Mouse (Mus musculus) kidney, adult 8-10 months (tissue): ENCODE data around the gene Creb3.
A peak's percentile ranks its signal among the peaks of the same experiment; 100 is the strongest.
"Not testable (repeated sequence)": the region's sequence is repeated elsewhere in the genome, so short reads cannot be mapped to it uniquely, and the experiment has no call there.

Experiments
- DNase-seq, 2 experiments: peaks; one replicate each; pipeline ENCODE4 v3.0.0; 2022

Gene Creb3

GRCm38 (mm10) chr4:43584444-43585416, 22.6 kb downstream of the Creb3 start, which contains the start of gene Msmp:
TSS of gene Msmp (minus strand) at chr4:43584494.
- DNase-seq = peak; percentile 54 to 65

DNA sequence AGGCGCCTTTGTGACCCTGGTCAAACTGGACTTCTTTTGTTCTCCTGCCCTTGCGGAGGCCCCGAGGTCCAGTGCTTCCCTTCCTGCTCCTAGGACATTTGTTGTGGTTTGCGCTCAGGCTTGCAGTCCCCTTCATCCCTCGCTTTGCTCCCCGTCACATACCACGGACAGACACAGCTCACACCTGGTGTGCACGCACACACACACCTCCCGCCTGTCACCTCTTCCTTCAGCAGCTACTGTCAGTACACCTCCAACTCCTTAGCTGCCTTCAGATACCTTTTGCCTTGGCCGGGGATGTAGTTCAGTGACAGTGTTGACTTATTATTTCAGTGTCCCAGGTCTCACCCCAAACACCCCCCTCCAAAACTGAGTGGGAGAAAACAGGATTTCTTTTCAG, 23.6 kb downstream of the Creb3 start:
- DNase-seq = no peak

- peak; percentile 89 for DNase-seq
Observed at GRCm38 (mm10) chr4:43586411-43586810, 24.3 kb downstream of the Creb3 start.

DNA sequence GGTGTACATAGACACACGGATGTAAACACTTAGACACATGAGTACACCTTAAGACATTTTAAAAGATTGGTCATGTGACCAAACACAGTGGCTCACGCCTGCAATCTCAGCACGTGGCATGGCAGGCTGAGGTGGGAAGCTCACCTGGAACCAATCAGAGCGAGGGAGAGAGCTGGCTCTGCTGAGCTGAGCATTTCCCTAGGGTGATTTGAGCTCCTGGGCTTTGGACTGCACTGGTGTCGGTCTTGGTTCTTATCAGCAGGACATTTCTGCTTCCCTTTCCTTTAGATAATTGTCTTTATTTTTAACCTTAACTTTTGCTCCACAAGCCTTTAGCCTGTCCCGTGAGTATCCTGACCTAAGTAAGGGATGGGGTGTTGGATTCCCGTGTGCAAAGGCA, 25.5 kb downstream of the Creb3 start:
- peak in 1 of 2 experiments; percentile 37 for DNase-seq

- no peak for DNase-seq
Observed at GRCm38 (mm10) chr4:43591543-43591942, 29.4 kb downstream of the Creb3 start.

GRCm38 (mm10) chr4:43591961-43592360, 29.8 kb downstream of the Creb3 start:
- no peak for DNase-seq

- DNase-seq = no peak
Observed at GRCm38 (mm10) chr4:43593453-43593852, 31.3 kb downstream of the Creb3 start.

GRCm38 (mm10) chr4:43596597-43596996, 34.5 kb downstream of the Creb3 start:
- DNase-seq = not testable (repeated sequence)

DNA sequence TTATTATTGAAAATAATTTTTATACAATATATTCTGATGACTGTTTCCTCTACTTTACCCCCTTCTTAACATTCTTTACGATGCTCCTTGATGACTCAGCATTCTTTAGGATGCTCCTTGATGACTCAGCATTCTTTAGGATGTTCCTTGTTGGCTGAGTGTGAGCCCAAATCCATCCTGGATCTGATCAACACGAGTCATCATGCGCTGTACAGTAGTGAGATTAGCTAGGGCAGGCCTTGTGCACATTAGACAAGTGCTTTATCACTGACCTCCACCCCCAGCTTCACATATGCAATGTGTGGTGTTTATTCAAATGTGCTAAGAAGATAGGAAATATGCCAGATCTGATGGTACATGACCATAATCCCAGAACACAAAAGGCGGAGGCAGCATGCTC, 36.1 kb downstream of the Creb3 start:
- DNase-seq = no peak

DNA sequence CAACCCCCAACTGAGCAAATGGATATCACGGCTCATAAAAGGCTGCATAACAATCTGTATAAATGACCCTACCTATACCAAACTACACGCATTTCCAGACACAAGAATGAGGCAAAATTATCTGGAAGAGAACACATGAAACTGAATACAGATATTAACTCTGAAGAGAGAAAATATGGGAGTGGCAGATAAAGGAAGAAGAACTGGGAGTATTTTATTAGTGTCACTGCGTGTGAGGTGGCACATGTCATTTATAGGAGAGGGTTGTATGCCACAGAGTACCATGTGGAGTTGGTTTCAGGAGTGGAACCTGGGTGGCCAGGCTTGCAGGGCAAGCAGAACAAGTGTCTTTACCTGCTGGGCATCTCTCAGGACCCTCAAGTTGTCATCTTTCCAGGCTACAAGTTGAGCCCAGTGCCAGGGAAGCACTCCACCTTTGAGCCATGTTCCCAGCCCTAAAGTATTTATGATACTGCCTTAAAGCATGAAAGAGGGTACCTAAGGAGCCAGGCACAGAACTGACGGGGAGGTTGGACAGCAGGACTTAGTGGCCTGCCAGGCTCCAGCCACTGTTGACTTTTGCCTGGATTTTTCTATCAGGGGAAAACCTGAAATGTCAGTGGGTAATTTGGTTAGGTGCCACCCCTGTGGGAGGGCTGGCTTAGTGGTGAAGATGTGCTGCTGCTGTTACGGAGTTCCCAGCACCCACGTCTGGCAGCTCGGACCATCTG, 36.7 kb downstream of the Creb3 start:
- no peak for DNase-seq

GRCm38 (mm10) chr4:43600195-43600934, 38.2 kb downstream of the Creb3 start:
- DNase-seq = no peak

- no peak for DNase-seq
Observed at GRCm38 (mm10) chr4:43604099-43604498, 42.0 kb downstream of the Creb3 start.

DNA sequence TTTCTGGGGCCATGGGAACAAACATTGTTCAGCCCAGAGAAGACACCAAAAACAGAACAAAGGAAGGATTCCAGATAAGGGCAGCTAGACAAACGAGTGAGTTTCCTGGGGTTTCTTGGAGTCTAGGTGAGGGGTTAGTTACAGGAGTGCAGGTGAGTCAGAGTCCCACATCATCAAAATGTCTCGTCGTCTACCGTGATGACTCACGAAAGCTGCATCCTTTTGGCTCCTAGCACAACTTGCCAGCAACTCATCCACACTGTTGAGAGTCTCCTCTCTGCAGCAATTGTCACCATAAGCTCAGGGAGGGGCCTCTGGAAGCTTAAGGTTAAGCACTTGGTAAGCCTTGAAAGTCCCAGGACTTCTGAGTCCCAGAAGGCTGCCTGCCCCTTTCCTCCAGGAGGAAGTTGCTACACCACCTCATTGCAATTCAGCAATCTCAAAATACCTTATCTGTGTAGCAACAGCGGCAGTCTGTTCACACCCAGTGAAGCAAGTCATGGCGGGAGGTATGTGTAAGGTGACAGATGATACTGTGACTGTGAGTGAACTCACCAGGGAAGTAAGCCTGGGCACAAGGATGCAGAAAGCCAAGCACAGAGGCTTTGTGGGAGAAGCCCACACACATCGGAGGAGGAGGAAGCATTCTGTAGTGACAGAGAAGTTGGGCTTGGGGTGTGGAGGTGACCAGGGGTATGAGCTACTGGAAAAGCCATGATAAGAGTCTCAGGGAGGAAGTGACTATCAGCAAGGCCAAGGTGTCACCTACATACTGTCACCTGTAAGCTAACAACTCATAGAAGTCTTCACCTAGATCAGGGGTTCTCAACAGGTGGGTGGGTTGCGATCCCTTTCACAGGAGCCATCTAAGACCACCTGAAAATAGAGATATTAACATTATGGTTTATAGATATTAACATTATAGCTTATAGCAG, 42.9 kb downstream of the Creb3 start:
- DNase-seq = no peak

DNA sequence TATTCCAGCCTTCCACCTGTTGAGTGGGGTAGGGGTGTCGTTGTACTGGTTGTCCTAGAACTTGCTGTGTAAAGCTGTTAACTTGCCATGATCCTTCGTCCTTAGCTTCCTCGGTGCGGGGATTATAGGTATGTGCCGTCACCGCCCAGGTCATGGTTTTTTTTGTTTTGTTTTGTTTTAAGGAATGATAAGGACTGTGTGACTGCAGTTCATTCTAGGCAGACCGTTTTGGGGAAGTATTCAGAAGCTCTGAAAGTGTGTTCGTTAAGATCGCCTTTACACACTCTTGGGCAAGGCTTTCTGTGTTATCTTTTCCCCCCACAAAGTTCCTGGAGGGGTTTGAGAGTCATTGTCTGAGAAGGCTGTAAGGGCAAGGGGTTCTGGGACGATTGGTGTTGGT, 50.4 kb downstream of the Creb3 start:
- no peak for DNase-seq

- DNase-seq = no peak
Observed at GRCm38 (mm10) chr4:43613060-43613730, 51.1 kb downstream of the Creb3 start.
